Mouse (Mus musculus) lung, adult 2 months (tissue): ENCODE results near the gene Fancf. TPM values are rescaled to one million over a fixed set of nuclear protein-coding genes. Genes with fewer than 3 reads are reported as not detected.

Experiments
- DNase-seq: peaks from one replicate; pipeline ENCODE4 v3.0.0; 2022
- H3K4me1 ChIP-seq: fragments of 200-500 bp; 2 replicates; pipeline ENCODE4 v1.6.1; 2011; ENCODE audit warnings: low read length; ENCODE audit not compliant: control insufficient read depth, insufficient read depth
- H3K4me3 ChIP-seq: fragments of 200-500 bp; replicated peaks from 2 replicates; pipeline ENCODE3; 2011; ENCODE audit warnings: low read depth, mild to moderate bottlenecking, control low read depth, low read length; ENCODE audit errors: extremely low read depth
- CTCF ChIP-seq: fragments of 200-500 bp; IDR thresholded peaks from 2 replicates; pipeline ENCODE4 v1.5.1; 2011; ENCODE audit warnings: mild to moderate bottlenecking, low read length, control low read depth; ENCODE audit not compliant: insufficient read depth
- POLR2A ChIP-seq: fragments of 200-500 bp; IDR thresholded peaks from 2 replicates; pipeline ENCODE4 v1.6.1; 2011; ENCODE audit warnings: low read depth, mild to moderate bottlenecking, control low read depth, low read length, borderline replicate concordance; ENCODE audit errors: extremely low read depth
- WGBS: fragments of 180-500 bp; shearing (Covaris S2); methylation state at CpG from one replicate; pipeline ENCODE4 v1.1.7; 2018; 5-methylcytosine and 5-hydroxymethylcytosine counted together
- polyA plus RNA-seq: library from polyadenylated mRNA; depleted of rRNA; stranded (reverse); fragments of >200 nt; gene quantifications from 2 replicates; pipeline ENCODE4 v1.2.3, GENCODE M21; 2012; rRNA removed

Fancf gene
- 5.5 and 5.7 TPM in 2 replicates for polyA plus RNA-seq

DNA sequence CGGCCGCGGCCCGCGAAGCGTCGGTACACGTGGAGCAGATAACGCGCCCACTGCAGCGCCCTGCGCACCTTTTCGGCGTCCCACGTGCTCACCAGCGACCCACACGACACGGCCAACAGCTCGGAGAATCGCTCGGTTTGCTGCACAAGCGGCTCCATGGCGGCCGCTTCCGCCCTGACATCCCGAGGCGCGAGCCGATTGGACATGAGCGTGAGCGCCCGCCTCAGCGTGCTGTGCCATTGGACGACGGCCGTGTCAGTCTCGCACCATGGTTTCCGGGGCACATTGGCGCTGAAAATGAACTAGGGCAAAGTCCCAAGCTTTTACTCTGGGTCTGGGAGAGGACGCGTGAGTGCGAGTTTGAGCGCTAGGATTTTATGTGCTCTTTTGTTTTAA, at the start of gene Fancf:
Gene Fancf, minus strand, starts transcription at position 171 of the 396 bp plus-strand sequence.
- peak; percentile 99 for DNase-seq
- peaks cover 5% of the 10 kb centered on the region for H3K4me1 ChIP-seq
- no peak for TF ChIP-seq CTCF
- TF ChIP-seq POLR2A = peak; percentile 79; the same call in 1 of the 2 replicates
- WGBS = 0% methylated on average over 43 of the region's 43 CpGs
- peak within 1 kb of the TSS; percentile 99 for H3K4me3 ChIP-seq

DNA sequence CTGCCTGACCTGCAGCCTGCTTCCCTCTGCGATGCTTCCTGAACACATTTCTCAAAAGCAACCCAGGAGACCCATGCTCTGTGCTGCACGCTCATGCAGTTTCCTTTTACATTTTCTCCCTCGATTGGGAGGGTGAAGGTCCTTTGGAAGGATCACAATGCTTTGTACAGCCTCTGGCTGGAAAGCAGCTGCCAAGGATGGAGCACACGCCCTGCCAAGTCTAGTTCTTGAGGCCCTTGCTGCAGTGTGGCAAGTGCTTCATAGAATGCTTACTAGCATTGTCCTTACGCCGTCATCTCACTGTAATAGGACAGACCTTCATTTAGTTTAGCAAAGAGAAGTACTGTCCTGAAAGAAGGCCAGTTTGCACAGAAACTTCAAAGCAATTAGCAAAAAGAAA, 37.0 kb upstream of the Fancf start:
- TF ChIP-seq CTCF = no peak
- TF ChIP-seq POLR2A = no peak
- WGBS = 72% methylated on average over 6 of the region's 6 CpGs
- Histone ChIP-seq H3K4me1 (no peaks in the 10 kb centered on the region), H3K4me3 (no peak overlapping the region)
- DNase-seq = no peak

DNA sequence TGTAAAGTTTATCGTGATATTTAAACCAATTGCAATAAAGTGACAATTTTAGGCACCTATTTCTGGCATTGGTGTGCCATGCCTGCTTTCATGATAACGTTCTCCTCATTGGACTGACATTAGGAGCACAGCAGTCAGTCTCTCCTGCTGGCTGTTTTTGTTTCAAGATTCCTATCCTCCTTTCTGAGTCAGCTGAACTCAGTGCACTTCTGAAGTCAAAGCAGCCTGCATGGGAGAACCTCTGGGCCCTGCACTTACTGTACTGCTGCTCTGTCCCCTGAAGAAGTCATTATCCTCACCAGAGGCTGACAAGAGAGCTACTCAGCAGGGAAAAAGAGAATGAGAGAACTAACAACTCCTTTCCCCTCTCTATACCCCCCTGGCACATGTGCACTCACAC, 32.9 kb upstream of the Fancf start:
- Histone ChIP-seq H3K4me3 (no peak overlapping the region), H3K4me1 (no peaks in the 10 kb centered on the region)
- TF ChIP-seq CTCF (no peak), POLR2A (no peak)
- no peak for DNase-seq
- WGBS = 53% methylated on average over 2 of the region's 2 CpGs

GRCm38 (mm10) chr7:51894133-51894801, 32.2 kb upstream of the Fancf start:
- 75% methylated on average over 4 of the region's 4 CpGs for WGBS
- TF ChIP-seq POLR2A (no peak), CTCF (no peak)
- DNase-seq = no peak
- H3K4me3 ChIP-seq = no peak overlapping the region
- H3K4me1 ChIP-seq = no peaks in the 10 kb centered on the region

DNA sequence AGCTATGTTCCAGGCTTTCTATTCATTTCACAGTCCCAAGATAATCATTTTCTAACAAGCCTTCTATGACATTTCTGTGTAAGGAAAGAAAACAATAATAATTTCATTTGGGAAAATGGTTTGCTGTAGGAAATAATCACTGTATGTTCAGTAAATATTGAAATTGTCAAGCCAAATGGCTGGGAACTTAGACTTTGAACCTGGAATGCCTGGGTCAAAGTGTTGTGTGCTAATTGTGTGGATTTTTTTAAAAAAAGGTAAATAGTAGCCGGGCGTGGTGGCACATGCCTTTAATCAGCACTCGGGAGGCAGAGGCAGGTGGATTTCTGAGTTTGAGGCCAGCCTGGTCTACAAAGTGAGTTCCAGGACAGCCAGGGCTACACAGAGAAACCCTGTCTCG, 30.9 kb upstream of the Fancf start:
- Histone ChIP-seq H3K4me1 (no peaks in the 10 kb centered on the region), H3K4me3 (no peak overlapping the region)
- TF ChIP-seq POLR2A (no peak), CTCF (no peak)
- no peak for DNase-seq
- 79% methylated on average over 4 of the region's 4 CpGs for WGBS

DNA sequence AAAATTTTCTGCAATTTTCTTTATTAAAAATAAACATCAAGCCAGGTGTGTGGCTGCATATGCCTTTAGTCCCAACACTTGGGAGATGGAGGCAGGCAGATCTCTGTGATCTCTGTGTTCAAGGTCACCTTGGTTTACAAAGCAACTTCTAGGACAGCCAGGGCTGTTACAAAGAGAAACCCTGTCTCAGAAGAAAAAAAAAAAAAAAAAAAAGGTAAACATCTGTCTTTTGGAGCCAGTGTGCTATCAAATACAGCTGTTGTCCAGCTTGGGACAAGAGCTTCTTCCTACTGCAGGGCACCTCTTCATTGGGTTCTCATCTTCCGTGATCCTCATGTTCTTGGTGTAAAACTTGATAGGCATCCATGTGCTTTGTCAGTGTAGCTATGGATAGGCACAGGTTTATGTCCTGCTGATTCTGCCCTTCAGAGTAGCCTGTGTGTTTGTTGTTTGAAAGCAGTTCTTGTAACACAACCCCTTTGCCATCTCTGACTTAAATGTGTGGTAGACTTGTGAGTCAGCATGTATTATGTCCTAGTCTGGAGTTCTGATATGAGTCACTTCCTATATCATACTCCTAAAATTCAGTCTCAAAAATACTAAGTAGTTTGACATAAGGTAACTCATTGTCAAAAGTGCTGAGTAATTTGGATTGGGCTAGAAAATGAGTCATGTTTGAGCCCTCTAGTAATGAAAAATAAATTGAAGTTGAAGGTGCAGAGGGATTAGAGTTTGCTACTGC, 30.3 kb upstream of the Fancf start:
- DNase-seq = no peak
- Histone ChIP-seq H3K4me3 (no peak overlapping the region), H3K4me1 (no peaks in the 10 kb centered on the region)
- 81% methylated on average over 1 of the region's 1 CpGs for WGBS
- TF ChIP-seq CTCF (no peak), POLR2A (no peak)

- WGBS = 85% methylated on average over 7 of the region's 7 CpGs
- no peak for DNase-seq
- Histone ChIP-seq H3K4me3 (no peak overlapping the region), H3K4me1 (no peaks in the 10 kb centered on the region)
- no peak for TF ChIP-seq CTCF
- TF ChIP-seq POLR2A = no peak
Observed at GRCm38 (mm10) chr7:51889601-51890000, 27.5 kb upstream of the Fancf start.

DNA sequence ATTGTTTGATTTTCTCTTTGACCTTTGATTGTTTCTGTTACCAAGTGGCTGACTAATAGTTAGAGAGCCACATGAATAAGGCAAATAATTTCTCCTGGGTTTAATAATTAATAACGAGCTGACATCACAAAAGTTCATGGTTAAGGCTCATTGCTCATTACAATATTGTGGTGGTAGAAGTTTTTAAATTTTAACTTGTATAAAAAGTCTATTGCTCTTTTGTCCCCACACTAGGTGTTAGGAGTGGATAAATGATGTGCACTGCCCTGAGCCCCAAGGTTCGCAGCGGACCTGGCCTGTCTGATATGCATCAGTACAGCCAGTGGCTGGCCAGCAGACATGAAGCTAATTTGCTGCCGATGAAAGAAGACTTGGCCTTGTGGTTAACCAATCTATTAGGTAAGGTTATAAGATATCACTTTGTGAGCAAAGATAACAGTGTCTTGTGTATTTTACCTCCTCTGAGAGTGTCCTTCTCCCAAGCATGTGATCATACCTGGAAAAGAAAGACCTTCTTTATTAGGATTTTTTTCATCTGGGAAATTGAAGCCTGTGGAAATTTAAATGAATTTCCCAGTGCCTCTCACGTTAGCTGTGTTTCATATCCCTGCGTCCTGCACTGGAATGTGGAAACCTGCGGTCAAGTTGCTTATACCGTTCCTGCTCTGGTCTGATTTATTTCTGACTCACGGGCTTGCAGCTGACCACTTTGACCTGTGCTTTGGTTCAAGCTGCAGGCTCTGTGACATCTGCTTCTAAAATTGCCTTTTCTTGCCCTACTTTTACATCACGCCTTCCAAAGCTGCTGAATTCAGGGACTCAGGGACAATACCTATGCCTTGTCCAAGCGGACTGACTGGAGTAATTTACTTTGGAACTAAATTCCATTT, 25.9 kb upstream of the Fancf start:
- Histone ChIP-seq H3K4me1 (no peaks in the 10 kb centered on the region), H3K4me3 (no peak overlapping the region)
- WGBS = 79% methylated on average over 11 of the region's 11 CpGs
- no peak for TF ChIP-seq CTCF
- TF ChIP-seq POLR2A = no peak
- DNase-seq = no peak

DNA sequence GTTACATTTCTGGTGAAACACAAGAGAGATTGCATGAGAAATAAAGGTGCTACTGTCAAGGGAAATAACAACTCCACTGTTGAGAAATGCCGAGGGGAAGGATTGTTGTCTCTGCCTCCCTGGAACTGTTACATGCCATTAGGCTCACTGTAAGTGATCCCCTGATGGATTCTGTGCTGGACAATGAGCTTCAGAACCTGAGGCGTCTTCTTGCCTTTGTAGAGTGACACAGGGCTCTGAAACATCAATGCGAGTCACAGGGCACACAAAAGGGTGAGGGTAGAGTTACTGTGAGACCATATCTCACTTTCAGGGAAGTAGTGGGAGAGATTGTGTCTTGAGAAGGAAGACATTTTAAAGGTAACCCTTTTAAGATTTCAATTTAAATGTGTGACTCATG, 23.3 kb upstream of the Fancf start:
- Histone ChIP-seq H3K4me1 (no peaks in the 10 kb centered on the region), H3K4me3 (no peak overlapping the region)
- TF ChIP-seq POLR2A (no peak), CTCF (no peak)
- 75% methylated on average over 3 of the region's 3 CpGs for WGBS
- no peak for DNase-seq

GRCm38 (mm10) chr7:51880121-51880520, 18.1 kb upstream of the Fancf start:
- Histone ChIP-seq H3K4me3 (no peak overlapping the region), H3K4me1 (no peaks in the 10 kb centered on the region)
- DNase-seq = no peak
- WGBS = 68% methylated on average over 4 of the region's 4 CpGs
- TF ChIP-seq CTCF (no peak), POLR2A (no peak)
